Mouse (Mus musculus) leukemia stem cell, adult 10-12 weeks (primary cell): ENCODE results near the gene Insyn1. TPM values are rescaled to one million over a fixed set of nuclear protein-coding genes. Genes with fewer than 3 reads are reported as not detected.

Experiments used
- polyA plus RNA-seq: library from polyadenylated mRNA; stranded (reverse); fragments of >175 nt; gene quantifications from 2 replicates; pipeline ENCODE4 v1.2.3, GENCODE M21; 2012; ENCODE audit warnings: low replicate concordance

Insyn1 gene
- 0.10 and 0.47 TPM in 2 replicates for polyA plus RNA-seq

GRCm38 (mm10) chr9:58487851-58488801 is at the start of gene Insyn1:
TSS of gene Insyn1 (plus strand) at chr9:58488603.

Other genes starting within 250 kb of the Insyn1 start
- 87.3 and 431 TPM in 2 replicates for gene Pml, start 238.8 kb upstream of the Insyn1 start, polyA plus RNA-seq
- 7.5 and 9.0 TPM in 2 replicates for gene Stoml1, start 235.4 kb upstream of the Insyn1 start, polyA plus RNA-seq
- gene Loxl1, start 175.4 kb upstream of the Insyn1 start, polyA plus RNA-seq = 1.0 and 2.2 TPM in 2 replicates
- gene Tbc1d21, start 118.1 kb upstream of the Insyn1 start, polyA plus RNA-seq = not detected in 2 replicates
- 0.30 TPM in 1 of 2 replicates, not detected in the other for gene Cd276, start 66.8 kb downstream of the Insyn1 start, polyA plus RNA-seq
- gene Nptn, start 93.6 kb downstream of the Insyn1 start, polyA plus RNA-seq = 150 and 227 TPM in 2 replicates